Comparison of ENCODE assay signal across 11 mouse cellular contexts in genomic region chr19:45472691-45473520, GRCm38 (mm10).
DNase-seq lines count a peak whose midpoint lies in the region; ATAC-seq lines count a peak whose summit lies in the region.
"Had no signal": no experiment of that assay in that cellular context is flagged by ENCODE, and none has a peak within 500 bp of the region (broad histone marks: within the 10 kb centered on the region; RNA-seq: fewer than 3 reads in every experiment).

No protein-coding gene starts in this region.

- no peaks in the 10 kb centered on the region for H3K27me3 ChIP-seq in kidney, embryonic 15.5 days
- no peaks in the 10 kb centered on the region for H3K27me3 ChIP-seq in kidney, embryonic 14.5 days (ENCODE audit: control insufficient read depth, insufficient read depth, low read length)
- no peaks in the 10 kb centered on the region for H3K27me3 ChIP-seq in heart, embryonic 11.5 days (ENCODE audit: control insufficient read depth, insufficient read depth, low read length)
- H3K27me3 ChIP-seq: heart, embryonic 13.5 days; stomach, embryonic 15.5 days had no signal

- no peak for ATAC-seq in kidney, embryonic 15.5 days (replicated peaks; ENCODE audit: low FRiP score)
- no peak for ATAC-seq in kidney, embryonic 14.5 days (ENCODE audit: low FRiP score, low TSS enrichment)
- peak; percentile 83 for ATAC-seq in CD4-positive, CD25-positive, alpha-beta regulatory T cell, adult 4 months
- no peak for ATAC-seq in heart, embryonic 11.5 days (replicated peaks; ENCODE audit: insufficient number of reproducible peaks, low FRiP score, low TSS enrichment)

- no peak overlapping the region for H3K9ac ChIP-seq in kidney, embryonic 15.5 days
- no peak overlapping the region for H3K9ac ChIP-seq in kidney, embryonic 14.5 days (ENCODE audit: low read depth, low read length)
- no peak overlapping the region for H3K9ac ChIP-seq in heart, embryonic 11.5 days (ENCODE audit: low read depth, low read length)
- H3K9ac ChIP-seq: heart, embryonic 13.5 days; stomach, embryonic 15.5 days had no signal

- H3K9me3 ChIP-seq in kidney, embryonic 15.5 days (replicated peaks) = no peaks in the 10 kb centered on the region
- no peaks in the 10 kb centered on the region for H3K9me3 ChIP-seq in kidney, embryonic 14.5 days (ENCODE audit: control insufficient read depth, low read length)
- H3K9me3 ChIP-seq in heart, embryonic 11.5 days (replicated peaks; ENCODE audit: control insufficient read depth, low read length) = no peaks in the 10 kb centered on the region
- H3K9me3 ChIP-seq: heart, embryonic 13.5 days; stomach, embryonic 15.5 days had no signal

- no peak overlapping the region for H3K4me2 ChIP-seq in kidney, embryonic 15.5 days
- no peak overlapping the region for H3K4me2 ChIP-seq in kidney, embryonic 14.5 days (replicated peaks; ENCODE audit: low read depth, low read length)
- H3K4me2 ChIP-seq in heart, embryonic 11.5 days = no peak overlapping the region
- H3K4me2 ChIP-seq: heart, embryonic 13.5 days; stomach, embryonic 15.5 days had no signal

- peak; percentile 86 for DNase-seq in brain, adult 2 months (ENCODE audit: low read depth, low spot score)
- DNase-seq in left cerebral cortex, postnatal 4 days = peak; percentile 40
- peak; percentile 58 for DNase-seq in telencephalon, adult 2 months (ENCODE audit: low read depth, low spot score)
- DNase-seq in c-Kit-positive CD71-positive TER-119-positive erythroid progenitor cells, embryonic 14.5 days (ENCODE audit: low spot score) = no peak

- H3K36me3 ChIP-seq in kidney, embryonic 15.5 days = peaks cover 6% of the 10 kb centered on the region; the same call in 1 of the 2 replicates
- peaks cover 7% of the 10 kb centered on the region; the same call in 1 of the 2 replicates for H3K36me3 ChIP-seq in kidney, embryonic 14.5 days (ENCODE audit: control insufficient read depth, insufficient read depth, low read length)
- H3K36me3 ChIP-seq in heart, embryonic 11.5 days (ENCODE audit: control insufficient read depth, insufficient read depth, low read length) = peaks cover 4% of the 10 kb centered on the region; the same call in 1 of the 2 replicates
- H3K36me3 ChIP-seq: stomach, embryonic 15.5 days had no signal

- peaks cover 16% of the 10 kb centered on the region for H3K4me1 ChIP-seq in kidney, embryonic 15.5 days
- H3K4me1 ChIP-seq in kidney, embryonic 14.5 days (ENCODE audit: control insufficient read depth, insufficient read depth, low read length) = peaks cover 6% of the 10 kb centered on the region; the same call in 1 of the 2 replicates
- H3K4me1 ChIP-seq in heart, embryonic 11.5 days (ENCODE audit: control insufficient read depth, insufficient read depth, low read length) = no peaks in the 10 kb centered on the region; the same call in 1 of the 2 replicates

- WGBS in kidney, embryonic 15.5 days = 48% methylated on average over 11 of the region's 11 CpGs
- WGBS in kidney, embryonic 14.5 days = 64% methylated on average over 11 of the region's 11 CpGs
- 81% methylated on average over 11 of the region's 11 CpGs for WGBS in heart, embryonic 11.5 days (ENCODE audit: insufficient replicate concordance)

- H3K4me3 ChIP-seq in kidney, embryonic 15.5 days (replicated peaks) = no peak overlapping the region
- H3K4me3 ChIP-seq in kidney, embryonic 14.5 days (ENCODE audit: low read length) = no peak overlapping the region
- no peak overlapping the region for H3K4me3 ChIP-seq in heart, embryonic 11.5 days (ENCODE audit: low read depth, low read length)
- H3K4me3 ChIP-seq: heart, embryonic 13.5 days; stomach, embryonic 15.5 days had no signal

- H3K27ac ChIP-seq in kidney, embryonic 15.5 days = peak overlapping the region; percentile 32; the same call in 1 of the 2 replicates
- no peak overlapping the region for H3K27ac ChIP-seq in kidney, embryonic 14.5 days (ENCODE audit: low read depth, low read length)
- no peak overlapping the region for H3K27ac ChIP-seq in heart, embryonic 11.5 days (ENCODE audit: low read depth, low read length)
- H3K27ac ChIP-seq: heart, embryonic 13.5 days; macrophage; stomach, embryonic 15.5 days had no signal

- intact Hi-C loops in left cerebral cortex, postnatal 4 days (cut with DNase I) = no loop called here
